Mouse (Mus musculus) midbrain, embryonic 10.5 days (tissue): ENCODE data around the gene Hoxd11. TPM values are rescaled to one million over a fixed set of nuclear protein-coding genes. Genes with fewer than 3 reads are reported as not detected.

Experiments
- DNase-seq: peaks from one replicate; pipeline ENCODE4 v3.0.0-alpha.2; 2017; ENCODE audit warnings: low spot score
- H3K27ac ChIP-seq: fragments of 300-500 bp; sonication (generic); replicated peaks from 2 replicates; pipeline ENCODE4 v1.5.1; 2016; ENCODE audit warnings: mild to moderate bottlenecking
- H3K27me3 ChIP-seq: fragments of 300-500 bp; sonication (generic); 2 replicates; pipeline ENCODE4 v1.6.1; 2016; ENCODE audit warnings: low read depth, mild to moderate bottlenecking; ENCODE audit not compliant: poor library complexity, severe bottlenecking
- H3K36me3 ChIP-seq: fragments of 300-500 bp; sonication (generic); 2 replicates; pipeline ENCODE4 v1.6.1; 2016; ENCODE audit warnings: mild to moderate bottlenecking, moderate library complexity
- H3K4me1 ChIP-seq: fragments of 300-500 bp; sonication (generic); 2 replicates; pipeline ENCODE4 v1.6.1; 2016
- H3K4me3 ChIP-seq: fragments of 300-500 bp; sonication (generic); 2 replicates; pipeline ENCODE4 v1.5.1; 2016; ENCODE audit warnings: mild to moderate bottlenecking, moderate library complexity
- H3K9me3 ChIP-seq: fragments of 300-500 bp; sonication (generic); replicated peaks from 2 replicates; pipeline ENCODE4 v1.6.1; 2016; ENCODE audit warnings: mild to moderate bottlenecking
- WGBS: fragments of 180-500 bp; shearing (Covaris S2); methylation state at CpG from one replicate; pipeline ENCODE4 v1.1.7; 2016; 5-methylcytosine and 5-hydroxymethylcytosine counted together
- polyA plus RNA-seq: library from polyadenylated mRNA; unstranded; fragments of >200 nt; fragmentation: Nextera tagmentation; extraction: Ambion mirVana; gene quantifications from 2 replicates; pipeline ENCODE4 v1.2.1, GENCODE M21; 2016

The Hoxd11 gene
- polyA plus RNA-seq, 1 experiment from 2014 or later: not detected

- Histone ChIP-seq H3K27me3 (peaks cover 100% of the 10 kb centered on the region), H3K36me3 (no peaks in the 10 kb centered on the region), H3K4me3 (peak overlapping the region; percentile 32; the same call in 1 of the 2 replicates), H3K9me3 (no peaks in the 10 kb centered on the region), H3K4me1 (peaks cover 29% of the 10 kb centered on the region), H3K27ac (no peak overlapping the region)
- DNase-seq: peak; percentile 65
- WGBS: 2% methylated on average over 62 of the region's 62 CpGs
These were observed 21.9 kb upstream of the Hoxd11 start for GRCm38 (mm10) chr2:74657251-74658023.

GRCm38 (mm10) chr2:74658024-74658666, 21.2 kb upstream of the Hoxd11 start:
- Histone ChIP-seq H3K27me3 (peaks cover 100% of the 10 kb centered on the region), H3K4me1 (peaks cover 29% of the 10 kb centered on the region), H3K27ac (no peak overlapping the region), H3K36me3 (no peaks in the 10 kb centered on the region), H3K9me3 (no peaks in the 10 kb centered on the region), H3K4me3 (peak overlapping the region; percentile 32; the same call in 1 of the 2 replicates)
- no peak for DNase-seq
- WGBS: 1% methylated on average over 15 of the region's 15 CpGs

GRCm38 (mm10) chr2:74658667-74659371, 20.5 kb upstream of the Hoxd11 start:
- no peaks in the 10 kb centered on the region for H3K9me3 ChIP-seq
- DNase-seq: peak; percentile 66
- peaks cover 100% of the 10 kb centered on the region for H3K27me3 ChIP-seq
- H3K36me3 ChIP-seq: no peaks in the 10 kb centered on the region
- under 1% methylated on average over 47 of the region's 47 CpGs for WGBS
- H3K27ac ChIP-seq: no peak overlapping the region
- peak overlapping the region; percentile 29 for H3K4me3 ChIP-seq
- H3K4me1 ChIP-seq: peaks cover 29% of the 10 kb centered on the region

- Histone ChIP-seq H3K9me3 (no peaks in the 10 kb centered on the region), H3K36me3 (no peaks in the 10 kb centered on the region), H3K4me3 (peak within 1 kb of the TSS; percentile 29), H3K4me1 (peaks cover 29% of the 10 kb centered on the region), H3K27me3 (peaks cover 100% of the 10 kb centered on the region), H3K27ac (no peak within 1 kb of the TSS)
- 2% methylated on average over 28 of the region's 28 CpGs for WGBS
- DNase-seq: peak; percentile 50
These were observed 19.8 kb upstream of the Hoxd11 start, which contains the start of gene Evx2 for GRCm38 (mm10) chr2:74659507-74660005. Gene Evx2, minus strand, starts transcription at chr2:74659557.

GRCm38 (mm10) chr2:74660421-74661375, 18.7 kb upstream of the Hoxd11 start:
- H3K27me3 ChIP-seq: peaks cover 100% of the 10 kb centered on the region
- H3K27ac ChIP-seq: no peak overlapping the region
- H3K4me1 ChIP-seq: peaks cover 25% of the 10 kb centered on the region
- H3K36me3 ChIP-seq: no peaks in the 10 kb centered on the region
- DNase-seq: peak; percentile 58
- H3K4me3 ChIP-seq: no peak overlapping the region
- H3K9me3 ChIP-seq: no peaks in the 10 kb centered on the region
- 3% methylated on average over 30 of the region's 30 CpGs for WGBS

- peak; percentile 81 for DNase-seq
- Histone ChIP-seq H3K4me3 (peak overlapping the region; percentile 29; the same call in 1 of the 2 replicates), H3K9me3 (no peaks in the 10 kb centered on the region), H3K36me3 (no peaks in the 10 kb centered on the region), H3K27me3 (peaks cover 100% of the 10 kb centered on the region), H3K27ac (no peak overlapping the region), H3K4me1 (peaks cover 19% of the 10 kb centered on the region)
- WGBS: under 1% methylated on average over 14 of the region's 14 CpGs
These were observed 17.7 kb upstream of the Hoxd11 start for GRCm38 (mm10) chr2:74661685-74662084.

GRCm38 (mm10) chr2:74663291-74663925, 15.9 kb upstream of the Hoxd11 start:
- Histone ChIP-seq H3K4me3 (no peak overlapping the region), H3K27me3 (peaks cover 100% of the 10 kb centered on the region), H3K4me1 (peaks cover 21% of the 10 kb centered on the region), H3K9me3 (no peaks in the 10 kb centered on the region), H3K36me3 (no peaks in the 10 kb centered on the region), H3K27ac (no peak overlapping the region)
- peak; percentile 74 for DNase-seq
- WGBS: 4% methylated on average over 18 of the region's 18 CpGs

- H3K4me1 ChIP-seq: peaks cover 17% of the 10 kb centered on the region
- peak; percentile 48 for DNase-seq
- WGBS: 2% methylated on average over 7 of the region's 7 CpGs
These were observed 12.9 kb upstream of the Hoxd11 start for GRCm38 (mm10) chr2:74666411-74666810.

GRCm38 (mm10) chr2:74667191-74667841, 12.0 kb upstream of the Hoxd11 start:
- peaks cover 12% of the 10 kb centered on the region for H3K4me1 ChIP-seq
- H3K4me3 ChIP-seq: peak overlapping the region; percentile 51
- no peak overlapping the region for H3K27ac ChIP-seq
- WGBS: 1% methylated on average over 36 of the region's 36 CpGs
- peak; percentile 64 for DNase-seq
- H3K27me3 ChIP-seq: peaks cover 100% of the 10 kb centered on the region
- H3K9me3 ChIP-seq: no peaks in the 10 kb centered on the region
- H3K36me3 ChIP-seq: no peaks in the 10 kb centered on the region

More at GRCm38 (mm10) chr2:74666411-74666810, 12.9 kb upstream of the Hoxd11 start:
- Histone ChIP-seq H3K4me3 (no peak overlapping the region), H3K9me3 (no peaks in the 10 kb centered on the region), H3K36me3 (no peaks in the 10 kb centered on the region), H3K27me3 (peaks cover 100% of the 10 kb centered on the region), H3K27ac (no peak overlapping the region)

- no peak for DNase-seq
- Histone ChIP-seq H3K4me3 (peak within 1 kb of the TSS; percentile 51), H3K4me1 (peaks cover 17% of the 10 kb centered on the region), H3K9me3 (no peaks in the 10 kb centered on the region), H3K27ac (no peak within 1 kb of the TSS), H3K36me3 (no peaks in the 10 kb centered on the region), H3K27me3 (peaks cover 100% of the 10 kb centered on the region)
- under 1% methylated on average over 34 of the region's 51 CpGs for WGBS
These were observed 11.5 kb upstream of the Hoxd11 start, which contains the start of gene Hoxd13 for GRCm38 (mm10) chr2:74667842-74668357. Gene Hoxd13, plus strand, starts transcription at chr2:74668310.
